Mouse (Mus musculus) CD8-positive naive resting alpha-beta T cell, adult 2 months (primary cell): ENCODE data around the gene Ube2q2.
"Not testable (repeated sequence)": the region's sequence is repeated elsewhere in the genome, so short reads cannot be mapped to it uniquely, and the experiment has no call there.

Experiments
- DNase-seq, 2 experiments: peaks; one replicate each; pipeline ENCODE4 v3.0.0; 2022; ENCODE audit warnings: low read depth in 2 of 2, low spot score in 2 of 2

Gene Ube2q2

GRCm38 (mm10) chr9:55148854-55149498, at the start of gene Ube2q2:
Ube2q2 (plus strand) TSS chr9:55148854.
- peak; percentile 25 to 39 for DNase-seq

DNA sequence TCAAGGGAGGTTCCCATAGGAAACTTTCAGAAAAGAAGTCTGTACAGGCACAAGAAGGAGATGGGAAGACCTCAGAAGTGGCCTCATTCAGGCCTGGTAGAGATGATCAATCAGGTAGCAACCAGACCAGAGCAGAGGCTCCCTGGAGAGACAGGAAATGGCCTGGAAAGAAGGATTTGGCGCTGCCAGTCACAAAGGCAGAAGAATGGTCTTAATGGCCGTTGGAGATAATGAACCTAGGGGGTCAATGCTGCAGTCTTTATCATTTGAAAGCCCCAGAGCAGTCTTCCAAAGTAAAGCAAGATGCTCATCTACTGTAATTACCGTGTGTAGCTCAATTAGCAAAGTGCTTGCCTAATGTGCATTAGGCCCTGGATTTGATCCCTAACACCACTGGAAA, 47.5 kb upstream of the Ube2q2 start:
- no peak for DNase-seq

GRCm38 (mm10) chr9:55102186-55102835, 46.3 kb upstream of the Ube2q2 start:
- peak in 1 of 2 experiments; percentile 12 for DNase-seq

DNA sequence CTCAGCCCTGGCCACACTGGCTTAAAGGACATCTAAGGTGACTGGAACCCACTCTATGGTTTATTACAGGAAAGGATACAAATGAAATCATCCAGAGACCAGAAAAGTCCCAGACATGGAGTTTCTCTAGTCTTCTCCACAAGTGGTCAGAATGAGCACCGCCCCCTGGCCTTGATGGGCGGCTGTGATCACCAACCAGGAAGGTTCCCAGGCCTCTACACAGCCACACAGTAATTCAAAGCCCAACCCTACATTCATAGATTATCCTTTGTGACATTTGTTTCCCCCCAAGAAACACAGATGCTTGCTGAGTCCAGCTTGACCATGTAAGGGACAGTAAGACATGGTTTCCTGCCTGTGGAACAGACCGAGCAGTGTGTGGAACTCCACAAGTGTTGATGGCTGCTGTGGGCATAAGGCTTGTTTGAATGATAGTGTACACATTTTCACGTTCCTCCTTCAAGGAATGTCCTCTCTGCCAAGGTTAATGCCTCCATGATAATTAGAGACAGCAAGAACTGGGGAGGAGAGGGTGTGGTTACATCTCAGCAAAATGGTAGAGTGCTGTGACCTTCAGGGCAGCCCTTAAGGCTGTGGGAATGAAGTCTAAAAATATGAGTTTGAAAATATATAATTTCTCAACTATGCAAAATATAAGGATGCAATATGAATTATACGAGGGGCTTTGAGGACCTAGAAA, 45.6 kb upstream of the Ube2q2 start:
- DNase-seq, result no peak

DNA sequence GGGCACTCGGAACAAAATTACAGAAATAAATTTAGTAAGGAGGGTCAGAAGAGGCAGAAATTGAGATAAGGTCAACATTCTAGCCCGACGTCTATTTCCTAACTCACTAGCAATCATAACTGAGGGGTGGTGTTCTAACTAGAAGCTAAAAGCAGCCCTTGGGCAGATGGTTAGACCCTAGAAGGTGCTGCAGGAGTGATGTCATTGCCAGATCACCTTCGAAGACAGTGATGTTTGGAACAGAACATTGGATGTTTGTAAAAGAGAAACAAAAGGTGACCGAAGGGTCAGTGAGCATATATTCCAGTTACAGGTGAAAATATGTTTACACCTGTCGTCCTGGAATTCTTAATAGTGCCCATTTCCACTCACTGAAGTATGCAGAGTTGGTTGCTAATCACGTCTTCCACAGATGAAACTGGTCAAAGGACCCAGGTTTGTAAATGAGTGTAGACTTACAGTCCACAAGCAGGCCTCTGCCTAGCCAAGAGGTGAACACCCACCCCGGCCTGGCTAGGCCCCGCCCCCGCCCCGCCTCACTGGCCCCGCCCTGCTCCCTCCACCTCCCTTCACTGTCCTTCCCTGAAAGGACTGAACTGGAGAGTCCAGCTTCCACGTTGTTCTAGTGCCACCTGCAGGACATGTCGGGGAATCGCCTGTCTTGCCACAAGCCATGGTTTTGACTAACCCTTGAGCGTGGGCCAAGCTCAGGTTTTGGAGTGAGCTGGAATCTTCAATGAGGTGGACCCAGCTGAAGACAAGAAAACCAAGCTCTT, 38.4 kb upstream of the Ube2q2 start:
- DNase-seq, result peak; percentile 67 to 80

GRCm38 (mm10) chr9:55110835-55111217, 37.8 kb upstream of the Ube2q2 start:
- not testable (repeated sequence) for DNase-seq

DNA sequence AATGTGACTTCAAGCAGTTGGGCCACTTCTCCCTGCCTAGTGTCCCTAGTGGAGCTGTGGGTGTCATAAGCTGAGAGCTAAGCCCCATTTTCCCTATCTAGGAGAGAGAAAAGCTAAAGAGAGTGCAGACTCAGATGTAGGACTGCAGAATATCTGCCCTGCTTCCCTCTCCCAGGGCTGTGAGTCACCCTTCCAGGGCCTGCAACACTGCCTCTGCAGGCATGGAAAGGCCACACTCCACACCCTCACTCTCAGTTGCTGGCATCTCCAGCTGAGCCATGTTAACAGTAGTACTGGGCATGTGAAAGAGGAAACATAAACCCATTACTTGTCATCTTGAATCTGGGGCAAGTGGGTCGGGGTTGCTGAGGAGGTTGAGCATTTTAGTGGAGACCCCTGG, 33.9 kb upstream of the Ube2q2 start:
- DNase-seq, result no peak

DNA sequence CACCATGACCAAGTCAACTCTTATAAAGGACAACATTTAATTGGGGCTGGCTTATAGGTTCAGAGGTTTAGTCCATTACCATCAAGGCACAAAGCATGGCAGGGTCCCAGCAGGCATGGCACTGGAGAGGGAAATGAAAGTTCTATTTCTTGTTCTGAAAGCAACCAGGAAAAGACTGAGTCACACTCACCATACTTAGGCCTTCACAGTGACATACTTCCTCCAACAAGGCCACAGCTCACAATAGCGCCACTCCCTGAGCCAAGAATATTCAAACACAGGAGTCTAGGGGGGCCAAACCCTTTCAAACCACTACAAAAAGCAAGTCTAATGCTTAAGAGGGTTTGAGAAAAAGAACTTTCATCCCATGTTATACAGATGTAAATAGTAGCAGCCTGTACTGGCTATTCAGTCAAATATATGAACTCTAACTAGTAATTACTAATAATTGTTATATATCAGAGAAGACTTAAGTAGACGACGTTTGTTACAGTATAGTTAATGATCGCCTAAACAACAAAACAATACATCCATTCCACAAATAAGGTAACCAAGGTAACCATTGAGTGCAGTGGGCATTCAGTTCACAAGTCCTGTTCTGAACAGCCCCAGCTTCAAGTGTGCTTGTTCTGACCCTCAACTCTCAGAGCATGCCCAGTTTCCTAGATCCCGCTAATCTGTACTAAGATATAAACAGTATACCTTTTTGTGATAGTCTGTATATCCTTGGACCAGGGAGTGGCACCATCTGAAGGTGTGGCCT, 31.2 kb upstream of the Ube2q2 start:
- DNase-seq, result no peak

DNA sequence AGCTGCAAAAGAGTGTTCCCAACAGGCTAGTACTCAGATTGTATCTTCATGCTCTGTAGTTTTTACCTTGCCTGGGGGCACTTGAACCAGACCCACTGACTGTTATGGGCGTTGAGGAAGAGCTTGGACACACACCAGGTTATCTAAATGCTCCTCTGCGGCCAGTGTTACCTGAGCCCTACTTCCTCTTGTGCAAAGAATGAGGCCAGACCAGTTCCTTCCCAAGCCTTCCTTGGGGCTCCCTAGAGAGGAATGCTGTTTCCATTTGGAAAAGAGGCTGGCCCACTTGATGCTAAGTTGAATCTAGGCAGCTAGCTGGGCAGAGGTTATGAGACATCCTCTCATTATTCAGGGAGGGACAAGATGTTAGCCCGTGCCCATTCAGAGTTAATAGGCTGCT, 26.1 kb upstream of the Ube2q2 start:
- no peak for DNase-seq

DNA sequence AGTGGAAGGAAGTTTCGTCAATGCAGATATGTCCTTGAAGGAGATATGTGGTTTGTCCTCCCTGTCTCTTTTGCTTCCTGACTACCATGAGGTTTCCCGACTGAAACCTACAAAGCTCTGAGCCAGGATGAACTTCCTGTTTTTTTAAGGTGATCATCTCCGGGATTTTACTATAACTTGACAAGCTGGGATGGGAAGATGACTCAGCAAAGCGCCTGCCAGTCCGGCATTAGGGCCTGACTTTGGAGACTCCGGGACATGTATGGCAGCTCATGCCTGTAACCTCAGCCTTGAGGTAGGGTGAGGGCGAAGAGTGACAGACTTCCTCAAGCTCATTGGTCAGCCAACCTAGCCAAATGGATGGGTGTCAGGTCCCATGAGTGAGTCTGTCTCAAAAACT, 22.9 kb upstream of the Ube2q2 start:
- DNase-seq, result no peak

- DNase-seq, result peak in 1 of 2 experiments; percentile 11
Observed at GRCm38 (mm10) chr9:55126295-55126694, 22.4 kb upstream of the Ube2q2 start.

GRCm38 (mm10) chr9:55131851-55132250, 16.8 kb upstream of the Ube2q2 start:
- DNase-seq, result no peak

GRCm38 (mm10) chr9:55136576-55136975, 12.1 kb upstream of the Ube2q2 start:
- no peak for DNase-seq

DNA sequence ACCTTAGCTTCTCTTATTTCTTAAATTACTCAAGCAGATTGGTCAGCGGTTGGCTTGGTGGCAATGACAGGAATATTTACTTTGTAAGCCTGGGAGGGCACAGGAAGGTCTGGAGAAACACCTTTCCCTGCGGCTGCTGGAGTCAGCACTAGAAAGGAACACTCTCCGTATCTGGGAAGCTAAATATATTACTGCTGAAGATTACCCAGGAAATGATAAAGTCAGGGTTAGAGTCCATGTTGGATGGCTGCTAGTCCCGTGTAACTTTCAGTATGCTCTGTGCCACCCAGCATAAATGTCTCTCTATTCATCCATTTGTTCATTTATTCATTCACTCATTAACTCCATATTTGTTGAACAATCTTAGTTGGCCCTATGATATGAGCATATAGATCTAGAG, 11.5 kb upstream of the Ube2q2 start:
- DNase-seq, result no peak

DNA sequence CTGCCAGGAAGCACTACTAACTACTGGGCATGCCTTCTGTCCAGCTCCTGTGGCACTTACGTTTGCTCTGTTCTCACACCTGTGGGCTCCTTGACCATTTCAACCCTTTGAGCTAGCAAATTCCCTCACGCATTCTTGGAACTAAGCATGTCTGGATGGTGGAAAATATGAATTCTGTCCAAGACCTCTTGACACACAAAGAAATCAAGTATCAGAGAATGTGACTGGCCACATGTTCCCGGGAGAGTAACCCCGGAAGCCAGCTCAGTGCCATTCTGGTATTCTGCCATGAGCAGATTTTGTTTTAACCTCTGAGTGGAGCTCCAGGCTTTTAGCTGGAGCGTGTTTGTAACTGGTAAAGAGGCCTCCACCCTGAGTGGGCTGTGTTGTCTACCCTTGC, 8.7 kb upstream of the Ube2q2 start:
- DNase-seq, result no peak

DNA sequence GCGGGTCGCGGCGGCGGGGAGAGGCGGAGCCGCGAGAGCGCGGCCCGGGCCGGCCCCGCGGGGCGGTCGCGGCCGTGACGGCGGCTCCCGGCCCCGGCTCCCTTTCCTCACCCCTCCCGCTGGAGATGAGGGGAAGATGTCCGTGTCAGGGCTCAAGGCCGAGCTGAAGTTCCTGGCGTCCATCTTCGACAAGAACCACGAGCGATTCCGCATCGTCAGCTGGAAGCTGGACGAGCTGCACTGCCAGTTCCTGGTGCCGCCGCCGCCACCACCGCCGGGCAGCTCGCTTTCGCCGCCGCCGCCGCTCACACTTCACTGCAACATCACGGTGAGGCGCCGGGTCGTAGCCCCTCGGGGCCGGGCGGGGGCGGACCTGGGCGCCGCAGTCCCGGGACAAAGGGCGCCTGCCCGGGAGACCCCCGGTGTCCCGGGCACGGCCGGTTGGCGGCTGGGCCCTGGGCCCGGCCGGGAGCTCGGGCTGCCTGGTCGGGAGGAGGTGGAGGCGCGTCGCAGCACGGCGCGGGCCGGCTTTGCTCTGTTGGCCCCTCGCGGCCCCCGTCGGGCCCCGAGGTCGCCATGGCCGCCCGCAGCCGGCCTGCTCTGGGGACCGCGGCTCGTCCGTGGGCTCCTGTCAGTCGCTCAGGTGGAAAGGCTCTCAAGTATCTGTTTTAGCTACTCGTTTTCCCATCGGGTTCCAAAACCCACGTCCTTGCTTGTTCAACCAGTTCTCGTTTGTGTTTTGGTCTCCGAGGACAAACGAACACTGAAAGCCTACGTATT, 1.0 kb downstream of the Ube2q2 start:
- DNase-seq, result peak; percentile 18 to 26

- no peak for DNase-seq
Observed at GRCm38 (mm10) chr9:55150279-55150726, 1.6 kb downstream of the Ube2q2 start.

GRCm38 (mm10) chr9:55151096-55151495, 2.4 kb downstream of the Ube2q2 start:
- no peak for DNase-seq

GRCm38 (mm10) chr9:55152935-55153334, 4.3 kb downstream of the Ube2q2 start:
- no peak for DNase-seq
